Mouse (Mus musculus) heart, adult 9 months (tissue): ENCODE results near the gene Disp3.

ENCODE experiments used
- DNase-seq, 2 experiments: peaks; one replicate each; pipeline ENCODE4 v3.0.0; 2022; ENCODE audit warnings: low spot score in 2 of 2

Gene Disp3

GRCm38 (mm10) chr4:148218238-148218637 is 69.5 kb downstream of the Disp3 start:
- DNase-seq: no peak

- DNase-seq: no peak
Measured at GRCm38 (mm10) chr4:148215264-148215900, 72.4 kb downstream of the Disp3 start.

- no peak for DNase-seq
Measured at GRCm38 (mm10) chr4:148214460-148215136, 73.2 kb downstream of the Disp3 start.

GRCm38 (mm10) chr4:148204873-148205232 is 82.9 kb downstream of the Disp3 start:
- DNase-seq: no peak

GRCm38 (mm10) chr4:148204061-148204872 is 83.5 kb downstream of the Disp3 start:
- no peak for DNase-seq

- no peak for DNase-seq
Measured at GRCm38 (mm10) chr4:148203557-148203956, 84.2 kb downstream of the Disp3 start.

GRCm38 (mm10) chr4:148198721-148199120 is 89.0 kb downstream of the Disp3 start:
- DNase-seq: no peak

- DNase-seq: no peak
Measured at GRCm38 (mm10) chr4:148194400-148194799, 93.4 kb downstream of the Disp3 start.

- DNase-seq: no peak
Measured at GRCm38 (mm10) chr4:148192707-148193245, 95.0 kb downstream of the Disp3 start.
